Mouse (Mus musculus) v-Abl transformed pro-B cells (cell line): ENCODE results near the gene Mybph.

ENCODE experiments used
- in situ Hi-C, 2 experiments: fragments of 400-800 bp; cut with MboI; formaldehyde crosslinking; loops; one replicate each; pipeline ENCODE4 v1.15.1; 2025; ENCODE audit not compliant: unreplicated experiment in 2 of 2

Mybph gene

DNA sequence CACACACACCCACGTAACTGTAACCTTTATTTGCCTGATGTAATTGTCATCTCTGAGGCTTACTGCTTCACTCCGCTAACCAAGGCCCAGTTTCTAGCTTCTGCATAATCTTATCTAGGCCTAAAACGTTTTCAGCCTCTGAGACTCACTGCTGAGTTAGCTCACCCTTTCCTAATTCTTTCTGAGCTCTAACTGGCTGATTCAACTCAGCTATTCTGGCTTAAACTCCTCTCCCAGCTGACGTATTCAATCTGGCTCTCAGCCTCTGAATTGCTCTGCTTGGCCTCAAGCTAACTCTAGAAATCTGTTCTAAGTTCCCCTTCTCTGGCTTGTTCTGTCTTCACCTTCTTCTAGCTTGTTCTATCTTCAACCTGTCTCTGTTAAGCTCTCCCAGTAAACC, 53.3 kb downstream of the Mybph start:
- in situ Hi-C loops = loop anchor here in 1 of 2 experiments (5.0 kb wide), 1 partner anchor 94 kb away; no protein-coding TSS in a partner anchor

DNA sequence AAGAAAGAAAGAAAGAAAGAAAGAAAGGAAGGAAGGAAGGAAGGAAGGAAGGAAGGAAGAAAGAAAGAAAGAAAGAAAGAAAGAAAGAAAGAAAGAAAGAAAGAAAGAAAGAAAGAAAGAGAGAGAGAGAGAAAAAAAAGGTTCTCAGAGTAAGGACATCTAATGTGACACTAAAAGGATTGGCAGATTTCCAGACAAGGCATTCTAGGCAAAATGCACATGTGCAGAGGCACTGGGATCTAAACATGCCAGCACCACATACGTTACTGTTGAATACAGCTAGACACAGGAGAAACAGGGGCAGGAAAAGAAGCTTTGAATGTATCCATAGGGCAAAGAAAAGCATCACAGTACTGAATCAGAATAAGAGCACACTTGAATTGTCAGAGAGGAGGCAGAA, 56.4 kb downstream of the Mybph start:
- in situ Hi-C loops = loop anchor here in 1 of 2 experiments (5.0 kb wide), 1 partner anchor 97 kb away; no protein-coding TSS in a partner anchor
